Mouse (Mus musculus) midbrain, embryonic 13.5 days (tissue): Measurements from ENCODE around the gene Cnot6. TPM values are rescaled to one million over a fixed set of nuclear protein-coding genes. Genes with fewer than 3 reads are reported as not detected.

Source experiments
- ATAC-seq: fragments of 200-750 bp; cut with Nextera tagmentation; 2 replicates; pipeline ENCODE4 v1.8.0; 2017; ENCODE audit warnings: mild to moderate bottlenecking, moderate TSS enrichment, moderate library complexity
- H3K27ac ChIP-seq: fragments of 300-500 bp; sonication (generic); 2 replicates; pipeline ENCODE4 v1.5.1; 2015; ENCODE audit warnings: inconsistent platforms, mild to moderate bottlenecking, moderate library complexity
- H3K27me3 ChIP-seq: fragments of 300-500 bp; sonication (generic); 2 replicates; pipeline ENCODE4 v1.6.1; 2015; ENCODE audit warnings: mild to moderate bottlenecking, inconsistent platforms
- H3K36me3 ChIP-seq: fragments of 300-500 bp; sonication (generic); 2 replicates; pipeline ENCODE4 v1.6.1; 2015; ENCODE audit warnings: mild to moderate bottlenecking, inconsistent platforms
- H3K4me1 ChIP-seq: fragments of 300-500 bp; sonication (generic); replicated peaks from 2 replicates; pipeline ENCODE4 v1.6.1; 2015; ENCODE audit warnings: inconsistent platforms
- H3K4me2 ChIP-seq: fragments of 300-500 bp; sonication (generic); replicated peaks from 2 replicates; pipeline ENCODE4 v1.6.1; 2015; ENCODE audit warnings: moderate library complexity, mild to moderate bottlenecking, inconsistent platforms
- H3K4me3 ChIP-seq: fragments of 300-500 bp; sonication (generic); replicated peaks from 2 replicates; pipeline ENCODE4 v1.5.1; 2015; ENCODE audit warnings: mild to moderate bottlenecking, inconsistent platforms
- H3K9ac ChIP-seq: fragments of 300-500 bp; sonication (generic); replicated peaks from 2 replicates; pipeline ENCODE4 v1.6.1; 2015; ENCODE audit warnings: mild to moderate bottlenecking, inconsistent platforms
- H3K9me3 ChIP-seq: fragments of 300-500 bp; sonication (generic); 2 replicates; pipeline ENCODE4 v1.6.1; 2016; ENCODE audit warnings: mild to moderate bottlenecking, inconsistent platforms
- WGBS: fragments of 180-500 bp; shearing (Covaris S2); methylation state at CpG from one replicate; pipeline ENCODE4 v1.1.7; 2015; 5-methylcytosine and 5-hydroxymethylcytosine counted together
- polyA plus RNA-seq: library from polyadenylated mRNA; unstranded; fragments of >200 nt; fragmentation: Nextera tagmentation; extraction: Ambion mirVana; gene quantifications from 2 replicates; pipeline ENCODE4 v1.2.1, GENCODE M21; 2015

Cnot6 gene
- polyA plus RNA-seq, 1 experiment from 2014 or later, result 65.8 TPM

GRCm38 (mm10) chr11:49665462-49665861 is 47.1 kb downstream of the Cnot6 start:
- no peak overlapping the region for H3K4me3 ChIP-seq
- H3K27ac ChIP-seq, result no peak overlapping the region
- 83% methylated on average over 4 of the region's 4 CpGs for WGBS
- H3K9me3 ChIP-seq, result no peaks in the 10 kb centered on the region
- H3K9ac ChIP-seq, result no peak overlapping the region
- no peaks in the 10 kb centered on the region for H3K27me3 ChIP-seq
- H3K4me2 ChIP-seq, result no peak overlapping the region
- no peaks in the 10 kb centered on the region for H3K4me1 ChIP-seq
- no peak for ATAC-seq
- peaks cover 16% of the 10 kb centered on the region for H3K36me3 ChIP-seq

- no peaks in the 10 kb centered on the region for H3K27me3 ChIP-seq
These were observed 48.0 kb downstream of the Cnot6 start for GRCm38 (mm10) chr11:49664262-49665140.

GRCm38 (mm10) chr11:49663310-49663709 is 49.2 kb downstream of the Cnot6 start, which contains the start of gene Scgb3a1:
Gene Scgb3a1, plus strand, starts transcription at chr11:49663610.
- no peaks in the 10 kb centered on the region for H3K9me3 ChIP-seq
- no peak within 1 kb of the TSS for H3K4me3 ChIP-seq
- no peak within 1 kb of the TSS for H3K9ac ChIP-seq
- peaks cover under 1% of the 10 kb centered on the region; the same call in 1 of the 2 replicates for H3K36me3 ChIP-seq
- no peaks in the 10 kb centered on the region for H3K27me3 ChIP-seq
- WGBS, result 89% methylated on average over 5 of the region's 5 CpGs
- no peak within 1 kb of the TSS for H3K27ac ChIP-seq
- H3K4me2 ChIP-seq, result no peak within 1 kb of the TSS
- H3K4me1 ChIP-seq, result no peaks in the 10 kb centered on the region
- 0 out of 2 replicates have a peak, but pooled peaks have one; percentile 9 for ATAC-seq

More at GRCm38 (mm10) chr11:49664262-49665140, 48.0 kb downstream of the Cnot6 start:
- Histone ChIP-seq H3K9me3 (no peaks in the 10 kb centered on the region), H3K27ac (no peak overlapping the region), H3K36me3 (peaks cover 10% of the 10 kb centered on the region), H3K4me2 (no peak overlapping the region), H3K4me3 (no peak overlapping the region), H3K9ac (no peak overlapping the region), H3K4me1 (no peaks in the 10 kb centered on the region)
- ATAC-seq, result no peak
- 85% methylated on average over 12 of the region's 12 CpGs for WGBS

GRCm38 (mm10) chr11:49662292-49662780 is 50.2 kb downstream of the Cnot6 start:
- no peak overlapping the region for H3K4me2 ChIP-seq
- no peak for ATAC-seq
- no peak overlapping the region for H3K27ac ChIP-seq
- 60% methylated on average over 15 of the region's 15 CpGs for WGBS
- H3K4me1 ChIP-seq, result no peaks in the 10 kb centered on the region
- H3K36me3 ChIP-seq, result no peaks in the 10 kb centered on the region
- no peak overlapping the region for H3K9ac ChIP-seq
- no peaks in the 10 kb centered on the region for H3K9me3 ChIP-seq
- no peak overlapping the region for H3K4me3 ChIP-seq
- H3K27me3 ChIP-seq, result no peaks in the 10 kb centered on the region

- no peaks in the 10 kb centered on the region for H3K36me3 ChIP-seq
- no peak overlapping the region for H3K4me2 ChIP-seq
- no peak overlapping the region for H3K27ac ChIP-seq
- ATAC-seq, result no peak
- H3K4me3 ChIP-seq, result no peak overlapping the region
- H3K9ac ChIP-seq, result no peak overlapping the region
- H3K27me3 ChIP-seq, result no peaks in the 10 kb centered on the region
- H3K9me3 ChIP-seq, result no peaks in the 10 kb centered on the region
- 72% methylated on average over 7 of the region's 7 CpGs for WGBS
- H3K4me1 ChIP-seq, result no peaks in the 10 kb centered on the region
These were observed 53.1 kb downstream of the Cnot6 start for GRCm38 (mm10) chr11:49659470-49659799.

GRCm38 (mm10) chr11:49658791-49659469 is 53.6 kb downstream of the Cnot6 start:
- no peaks in the 10 kb centered on the region for H3K9me3 ChIP-seq
- no peak overlapping the region for H3K4me3 ChIP-seq
- H3K4me2 ChIP-seq, result no peak overlapping the region
- H3K27ac ChIP-seq, result no peak overlapping the region
- H3K27me3 ChIP-seq, result no peaks in the 10 kb centered on the region
- 77% methylated on average over 10 of the region's 10 CpGs for WGBS
- H3K4me1 ChIP-seq, result no peaks in the 10 kb centered on the region
- H3K9ac ChIP-seq, result no peak overlapping the region
- H3K36me3 ChIP-seq, result no peaks in the 10 kb centered on the region
- ATAC-seq, result no peak

- peaks cover 2% of the 10 kb centered on the region for H3K4me1 ChIP-seq
- WGBS, result 90% methylated on average over 4 of the region's 4 CpGs
- no peaks in the 10 kb centered on the region for H3K9me3 ChIP-seq
- H3K36me3 ChIP-seq, result no peaks in the 10 kb centered on the region
- ATAC-seq, result no peak
- H3K9ac ChIP-seq, result no peak overlapping the region
- H3K4me3 ChIP-seq, result no peak overlapping the region
- H3K27ac ChIP-seq, result no peak overlapping the region
- no peaks in the 10 kb centered on the region for H3K27me3 ChIP-seq
- no peak overlapping the region for H3K4me2 ChIP-seq
These were observed 54.5 kb downstream of the Cnot6 start for GRCm38 (mm10) chr11:49658065-49658464.

GRCm38 (mm10) chr11:49655501-49655900 is 57.0 kb downstream of the Cnot6 start:
- Histone ChIP-seq H3K4me2 (no peak overlapping the region), H3K4me3 (no peak overlapping the region), H3K9me3 (no peaks in the 10 kb centered on the region), H3K27me3 (no peaks in the 10 kb centered on the region), H3K27ac (no peak overlapping the region), H3K9ac (no peak overlapping the region), H3K4me1 (peaks cover 4% of the 10 kb centered on the region), H3K36me3 (no peaks in the 10 kb centered on the region)
- no peak for ATAC-seq

- no peak overlapping the region for H3K4me3 ChIP-seq
- H3K4me1 ChIP-seq, result peaks cover 4% of the 10 kb centered on the region
- H3K36me3 ChIP-seq, result no peaks in the 10 kb centered on the region
- no peaks in the 10 kb centered on the region for H3K9me3 ChIP-seq
- H3K27ac ChIP-seq, result no peak overlapping the region
- WGBS, result 88% methylated on average over 5 of the region's 5 CpGs
- ATAC-seq, result no peak
- no peaks in the 10 kb centered on the region for H3K27me3 ChIP-seq
- H3K9ac ChIP-seq, result no peak overlapping the region
- H3K4me2 ChIP-seq, result no peak overlapping the region
These were observed 57.9 kb downstream of the Cnot6 start for GRCm38 (mm10) chr11:49654651-49655050.

- H3K9ac ChIP-seq, result no peak overlapping the region
- H3K9me3 ChIP-seq, result no peaks in the 10 kb centered on the region
- H3K27me3 ChIP-seq, result no peaks in the 10 kb centered on the region
- WGBS, result 40% methylated on average over 11 of the region's 11 CpGs
- H3K4me3 ChIP-seq, result no peak overlapping the region
- peaks cover 4% of the 10 kb centered on the region for H3K4me1 ChIP-seq
- H3K4me2 ChIP-seq, result peak overlapping the region; percentile 41
- H3K27ac ChIP-seq, result no peak overlapping the region
- ATAC-seq, result peak; percentile 9; the same call in 1 of the 2 replicates
- no peaks in the 10 kb centered on the region for H3K36me3 ChIP-seq
These were observed 59.5 kb downstream of the Cnot6 start for GRCm38 (mm10) chr11:49653079-49653408.

GRCm38 (mm10) chr11:49652401-49653078 is 60.0 kb downstream of the Cnot6 start:
- Histone ChIP-seq H3K4me2 (peak overlapping the region; percentile 41), H3K4me3 (no peak overlapping the region), H3K4me1 (peaks cover 4% of the 10 kb centered on the region), H3K36me3 (no peaks in the 10 kb centered on the region), H3K9ac (no peak overlapping the region), H3K27me3 (no peaks in the 10 kb centered on the region), H3K9me3 (no peaks in the 10 kb centered on the region), H3K27ac (no peak overlapping the region)
- peak; percentile 66 for ATAC-seq
- 26% methylated on average over 19 of the region's 19 CpGs for WGBS

GRCm38 (mm10) chr11:49651762-49652322 is 60.7 kb downstream of the Cnot6 start:
- WGBS, result 89% methylated on average over 10 of the region's 10 CpGs
- Histone ChIP-seq H3K4me1 (peaks cover 4% of the 10 kb centered on the region), H3K9me3 (no peaks in the 10 kb centered on the region), H3K9ac (no peak overlapping the region), H3K4me3 (no peak overlapping the region), H3K27ac (no peak overlapping the region), H3K27me3 (no peaks in the 10 kb centered on the region), H3K36me3 (no peaks in the 10 kb centered on the region), H3K4me2 (no peak overlapping the region)
- ATAC-seq, result no peak
